Mouse (Mus musculus): ENCODE data around the gene Gm4216.
"Not testable (repeated sequence)": the region's sequence is repeated elsewhere in the genome, so short reads cannot be mapped to it uniquely, and the experiment has no call there.

Gene Gm4216

DNA sequence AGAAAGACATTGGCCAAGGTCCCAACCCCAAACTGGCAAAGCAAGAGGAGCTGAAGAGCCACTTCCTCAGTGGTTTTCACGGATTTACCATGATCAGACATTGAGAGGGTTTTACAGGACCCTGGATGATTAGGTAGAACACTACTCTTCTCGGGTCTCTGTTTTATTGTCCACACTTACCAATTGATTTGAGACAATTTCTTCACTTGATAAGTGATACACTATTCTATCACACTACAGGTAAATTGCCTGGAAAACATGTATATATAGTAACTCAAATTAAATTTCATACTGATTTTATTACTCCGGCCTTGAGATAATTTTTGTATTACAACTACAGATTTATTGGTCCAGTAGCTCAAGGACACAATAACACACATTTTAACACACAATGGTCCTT is at the start of gene Gm4216:
Gene Gm4216 (minus strand): TSS at position 101 of the 400 bp plus-strand sequence.
- not testable (repeated sequence) for DNase-seq (ENCODE audit: low read depth)

DNA sequence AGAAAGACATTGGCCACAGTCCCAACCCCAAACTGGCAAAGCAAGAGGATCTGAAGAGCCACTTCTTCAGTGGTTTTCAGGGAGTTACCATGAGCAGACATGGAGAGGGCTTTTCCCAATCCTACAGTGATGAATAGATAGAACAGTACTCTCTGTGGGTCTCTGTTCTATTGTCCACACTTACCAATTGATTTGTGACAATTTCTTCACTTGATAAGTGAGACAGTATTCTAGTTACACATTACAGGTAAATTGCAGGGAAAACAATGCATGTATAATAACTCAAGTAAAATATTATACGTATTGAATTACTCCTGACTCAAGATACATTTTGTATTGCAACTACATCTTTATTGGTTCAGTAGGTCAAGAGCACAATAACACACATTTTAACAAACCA is 47.6 kb upstream of the Gm4216 start, which contains the start of gene Gm8720:
Gene Gm8720 (minus strand): TSS at position 101 of the 400 bp plus-strand sequence.
- not testable (repeated sequence) for DNase-seq (ENCODE audit: low read depth)

DNA sequence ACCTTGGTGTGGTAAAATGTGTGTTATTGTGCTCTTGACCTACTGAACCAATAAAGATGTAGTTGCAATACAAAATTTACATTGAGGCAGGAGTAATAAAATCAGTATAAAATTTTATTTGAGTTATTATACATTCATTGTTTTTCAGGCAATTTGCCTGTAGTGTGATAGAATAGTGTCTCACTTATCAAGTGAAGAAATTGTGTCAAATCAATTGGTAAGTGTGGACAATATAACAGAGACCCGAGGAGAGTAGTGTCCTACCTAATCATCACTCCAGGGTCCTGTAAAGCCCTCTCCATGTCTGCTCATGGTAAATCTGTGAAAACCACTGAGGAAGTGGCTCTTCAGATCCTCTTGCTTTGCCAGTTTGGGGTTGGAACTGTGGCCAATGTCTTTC is 35.5 kb upstream of the Gm4216 start, which contains the start of gene Vmn1r163:
Gene Vmn1r163 (plus strand): TSS at position 301 of the 400 bp plus-strand sequence.
- DNase-seq (ENCODE audit: low read depth), result not testable (repeated sequence)

DNA sequence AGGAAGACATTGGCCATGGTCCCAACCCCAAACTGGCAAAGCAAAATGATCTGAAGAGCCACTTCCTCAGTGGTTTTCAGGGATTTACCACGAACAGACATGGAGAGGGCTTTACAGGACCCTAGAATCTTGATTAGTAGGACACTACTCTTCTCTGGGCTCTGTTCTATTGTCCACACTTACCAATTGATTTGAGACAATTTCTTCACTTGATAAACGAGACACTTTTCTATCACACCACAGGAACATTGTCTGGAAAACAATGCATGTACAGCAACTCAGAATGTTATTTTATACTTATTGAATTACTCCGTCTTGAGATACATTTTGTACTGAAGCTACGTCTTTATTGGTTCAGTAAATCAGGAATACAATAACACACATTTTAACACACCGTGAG is 35.1 kb downstream of the Gm4216 start, which contains the start of gene Gm4214:
Gene Gm4214 (minus strand): TSS at position 101 of the 400 bp plus-strand sequence.
- DNase-seq (ENCODE audit: low read depth), result not testable (repeated sequence)
